Mouse (Mus musculus) stomach, embryonic 15.5 days (tissue): ENCODE data around the gene Ppdpf. TPM values are rescaled to one million over a fixed set of nuclear protein-coding genes. Genes with fewer than 3 reads are reported as not detected.
A peak's percentile ranks its signal among the peaks of the same experiment; 100 is the strongest.

ENCODE experiments used
- ATAC-seq: fragments of 200-750 bp; cut with Nextera tagmentation; 2 replicates; pipeline ENCODE4 v1.8.0; 2017; ENCODE audit warnings: low read depth, moderate number of reproducible peaks, moderate TSS enrichment; ENCODE audit not compliant: insufficient read depth, low FRiP score
- H3K27ac ChIP-seq: fragments of 300-500 bp; sonication (generic); 2 replicates; pipeline ENCODE4 v1.5.1; 2015; ENCODE audit warnings: mild to moderate bottlenecking, inconsistent platforms
- H3K27me3 ChIP-seq: fragments of 300-500 bp; sonication (generic); replicated peaks from 2 replicates; pipeline ENCODE4 v1.6.1; 2015; ENCODE audit warnings: inconsistent platforms
- H3K36me3 ChIP-seq: fragments of 300-500 bp; sonication (generic); 2 replicates; pipeline ENCODE4 v1.6.1; 2015; ENCODE audit warnings: inconsistent platforms
- H3K4me1 ChIP-seq: fragments of 300-500 bp; sonication (generic); 2 replicates; pipeline ENCODE4 v1.6.1; 2015; ENCODE audit warnings: inconsistent platforms
- H3K4me2 ChIP-seq: fragments of 300-500 bp; sonication (generic); 2 replicates; pipeline ENCODE4 v1.6.1; 2015; ENCODE audit warnings: mild to moderate bottlenecking, inconsistent platforms
- H3K4me3 ChIP-seq: fragments of 300-500 bp; sonication (generic); replicated peaks from 2 replicates; pipeline ENCODE4 v1.5.1; 2015; ENCODE audit warnings: inconsistent platforms
- H3K9ac ChIP-seq: fragments of 300-500 bp; sonication (generic); 2 replicates; pipeline ENCODE4 v1.6.1; 2015; ENCODE audit warnings: inconsistent platforms
- H3K9me3 ChIP-seq: fragments of 300-500 bp; sonication (generic); 2 replicates; pipeline ENCODE4 v1.6.1; 2016; ENCODE audit warnings: inconsistent platforms
- WGBS: fragments of 180-500 bp; shearing (Covaris S2); methylation state at CpG from one replicate; pipeline ENCODE4 v1.1.7; 2015; 5-methylcytosine and 5-hydroxymethylcytosine counted together
- polyA plus RNA-seq: library from polyadenylated mRNA; unstranded; fragments of >200 nt; fragmentation: Nextera tagmentation; extraction: Ambion mirVana; gene quantifications from 2 replicates; pipeline ENCODE4 v1.2.1, GENCODE M21; 2015

Ppdpf gene
- 249 and 269 TPM in 2 replicates for polyA plus RNA-seq

- Histone ChIP-seq H3K4me3 (peak within 1 kb of the TSS; percentile 75), H3K36me3 (no peaks in the 10 kb centered on the region), H3K27ac (peak within 1 kb of the TSS; percentile 95), H3K4me2 (peak within 1 kb of the TSS; percentile 92), H3K9ac (peak within 1 kb of the TSS; percentile 66), H3K4me1 (peaks cover 11% of the 10 kb centered on the region), H3K9me3 (no peaks in the 10 kb centered on the region), H3K27me3 (no peaks in the 10 kb centered on the region)
- peak; percentile 97 for ATAC-seq
- under 1% methylated on average over 64 of the region's 64 CpGs for WGBS
Measured at GRCm38 (mm10) chr2:181187121-181188000, at the start of gene Ppdpf. TSS of gene Ppdpf (plus strand) at chr2:181187247.

GRCm38 (mm10) chr2:181139641-181140193, 47.3 kb upstream of the Ppdpf start:
- Histone ChIP-seq H3K4me3 (no peak overlapping the region), H3K4me1 (no peaks in the 10 kb centered on the region), H3K27ac (no peak overlapping the region), H3K4me2 (no peak overlapping the region), H3K36me3 (no peaks in the 10 kb centered on the region), H3K9ac (no peak overlapping the region), H3K27me3 (peaks cover 24% of the 10 kb centered on the region), H3K9me3 (no peaks in the 10 kb centered on the region)
- 92% methylated on average over 5 of the region's 5 CpGs for WGBS
- ATAC-seq = no peak

- H3K9me3 ChIP-seq = no peaks in the 10 kb centered on the region
- 61% methylated on average over 8 of the region's 8 CpGs for WGBS
- ATAC-seq = no peak
Measured at GRCm38 (mm10) chr2:181142703-181143135, 44.3 kb upstream of the Ppdpf start.

GRCm38 (mm10) chr2:181143509-181144276, 43.4 kb upstream of the Ppdpf start:
- no peaks in the 10 kb centered on the region for H3K4me1 ChIP-seq
- H3K36me3 ChIP-seq = no peaks in the 10 kb centered on the region
- peaks cover 12% of the 10 kb centered on the region for H3K27me3 ChIP-seq
- no peak for ATAC-seq
- 57% methylated on average over 2 of the region's 2 CpGs for WGBS
- H3K9me3 ChIP-seq = no peaks in the 10 kb centered on the region
- H3K4me2 ChIP-seq = no peak overlapping the region
- H3K9ac ChIP-seq = no peak overlapping the region
- no peak overlapping the region for H3K4me3 ChIP-seq
- H3K27ac ChIP-seq = no peak overlapping the region

More at GRCm38 (mm10) chr2:181142703-181143135, 44.3 kb upstream of the Ppdpf start:
- H3K36me3 ChIP-seq = no peaks in the 10 kb centered on the region
- peaks cover 8% of the 10 kb centered on the region; the same call in 1 of the 2 replicates for H3K27me3 ChIP-seq
- H3K4me2 ChIP-seq = no peak overlapping the region
- H3K4me3 ChIP-seq = no peak overlapping the region
- no peaks in the 10 kb centered on the region for H3K4me1 ChIP-seq
- H3K9ac ChIP-seq = no peak overlapping the region
- H3K27ac ChIP-seq = no peak overlapping the region

GRCm38 (mm10) chr2:181144675-181145074, 42.4 kb upstream of the Ppdpf start:
- H3K4me3 ChIP-seq = no peak overlapping the region
- H3K27me3 ChIP-seq = peaks cover 20% of the 10 kb centered on the region
- H3K36me3 ChIP-seq = no peaks in the 10 kb centered on the region
- WGBS = 76% methylated on average over 2 of the region's 2 CpGs
- H3K27ac ChIP-seq = no peak overlapping the region
- no peak for ATAC-seq
- H3K9me3 ChIP-seq = no peaks in the 10 kb centered on the region
- H3K9ac ChIP-seq = no peak overlapping the region
- H3K4me1 ChIP-seq = no peaks in the 10 kb centered on the region
- no peak overlapping the region for H3K4me2 ChIP-seq

GRCm38 (mm10) chr2:181146976-181147545, 40.0 kb upstream of the Ppdpf start:
- no peaks in the 10 kb centered on the region for H3K9me3 ChIP-seq
- no peak overlapping the region for H3K9ac ChIP-seq
- no peak overlapping the region for H3K27ac ChIP-seq
- H3K4me2 ChIP-seq = peak overlapping the region; percentile 74; the same call in 1 of the 2 replicates
- no peak for ATAC-seq
- no peaks in the 10 kb centered on the region for H3K36me3 ChIP-seq
- H3K4me3 ChIP-seq = no peak overlapping the region
- 44% methylated on average over 4 of the region's 4 CpGs for WGBS
- no peaks in the 10 kb centered on the region for H3K4me1 ChIP-seq
- peaks cover 28% of the 10 kb centered on the region for H3K27me3 ChIP-seq

- peak overlapping the region; percentile 74 for H3K4me2 ChIP-seq
- H3K4me3 ChIP-seq = peak overlapping the region; percentile 41
- WGBS = under 1% methylated on average over 58 of the region's 61 CpGs
- ATAC-seq = peak; percentile 33; the same call in 1 of the 2 replicates
- H3K4me1 ChIP-seq = no peaks in the 10 kb centered on the region
- H3K9ac ChIP-seq = no peak overlapping the region
- no peaks in the 10 kb centered on the region for H3K9me3 ChIP-seq
- peaks cover 31% of the 10 kb centered on the region for H3K27me3 ChIP-seq
- no peak overlapping the region for H3K27ac ChIP-seq
- no peaks in the 10 kb centered on the region for H3K36me3 ChIP-seq
Measured at GRCm38 (mm10) chr2:181147546-181148317, 39.3 kb upstream of the Ppdpf start.

GRCm38 (mm10) chr2:181148318-181148955, 38.6 kb upstream of the Ppdpf start:
- no peak for ATAC-seq
- Histone ChIP-seq H3K9me3 (no peaks in the 10 kb centered on the region), H3K27me3 (peaks cover 32% of the 10 kb centered on the region), H3K4me2 (peak overlapping the region; percentile 74), H3K4me1 (no peaks in the 10 kb centered on the region), H3K9ac (no peak overlapping the region), H3K4me3 (peak overlapping the region; percentile 41), H3K36me3 (no peaks in the 10 kb centered on the region), H3K27ac (no peak overlapping the region)
- WGBS = 18% methylated on average over 15 of the region's 31 CpGs

- Histone ChIP-seq H3K36me3 (no peaks in the 10 kb centered on the region), H3K4me3 (no peak overlapping the region), H3K4me2 (no peak overlapping the region), H3K9me3 (no peaks in the 10 kb centered on the region), H3K9ac (no peak overlapping the region), H3K27ac (no peak overlapping the region), H3K27me3 (peaks cover 41% of the 10 kb centered on the region), H3K4me1 (no peaks in the 10 kb centered on the region)
- ATAC-seq = no peak
- WGBS = 62% methylated on average over 6 of the region's 6 CpGs
Measured at GRCm38 (mm10) chr2:181150281-181150680, 36.8 kb upstream of the Ppdpf start.

GRCm38 (mm10) chr2:181152701-181153100, 34.3 kb upstream of the Ppdpf start:
- WGBS = 90% methylated on average over 17 of the region's 17 CpGs

More at GRCm38 (mm10) chr2:181152701-181153100, 34.3 kb upstream of the Ppdpf start:
- H3K9me3 ChIP-seq = no peaks in the 10 kb centered on the region
- peaks cover 57% of the 10 kb centered on the region for H3K27me3 ChIP-seq
- no peak overlapping the region for H3K4me2 ChIP-seq
- no peak overlapping the region for H3K4me3 ChIP-seq
- ATAC-seq = no peak
- no peak overlapping the region for H3K27ac ChIP-seq
- no peak overlapping the region for H3K9ac ChIP-seq
- H3K4me1 ChIP-seq = peaks cover 5% of the 10 kb centered on the region; the same call in 1 of the 2 replicates
- H3K36me3 ChIP-seq = no peaks in the 10 kb centered on the region
